ENCODE assay signal across 29 mouse cellular contexts in the genomic region with DNA sequence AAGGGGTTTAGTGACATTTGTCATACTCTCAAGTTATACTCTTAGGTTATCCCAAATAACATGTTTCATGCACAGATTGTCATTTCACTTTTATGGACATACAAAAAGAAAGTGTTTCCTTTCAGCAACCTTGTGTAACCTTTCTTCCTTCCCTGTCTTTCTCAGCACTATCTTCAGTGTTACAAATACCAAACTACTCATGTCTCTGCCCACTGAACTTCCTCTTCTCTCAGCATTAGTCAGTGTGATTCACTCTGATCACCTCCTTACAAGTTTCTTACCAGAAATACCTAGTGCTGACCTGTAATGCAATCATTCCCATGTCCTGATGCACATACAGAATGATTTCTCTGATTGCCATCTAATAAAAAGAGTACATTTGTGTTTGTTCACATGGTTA. TPM values are rescaled to one million over a fixed set of nuclear protein-coding genes. Genes with fewer than 3 reads are reported as not detected.
"Had no signal": no experiment of that assay in that cellular context is flagged by ENCODE, and none has a peak within 500 bp of the region (broad histone marks: within the 10 kb centered on the region; RNA-seq: fewer than 3 reads in every experiment).

No protein-coding gene starts in this region.

- H3K36me3 ChIP-seq: limb, embryonic 12.5 days; limb, embryonic 15.5 days; lung, embryonic 15.5 days; stomach, embryonic 15.5 days had no signal

- ATAC-seq: intestine, embryonic 16.5 days had no signal

- H3K9ac ChIP-seq: limb, embryonic 12.5 days; limb, embryonic 15.5 days; liver, embryonic 14.5 days; lung, embryonic 15.5 days; stomach, embryonic 15.5 days had no signal

- H3K4me3 ChIP-seq: limb, embryonic 12.5 days; limb, embryonic 15.5 days; lung, embryonic 15.5 days; stomach, embryonic 15.5 days had no signal

- H3K27me3 ChIP-seq: limb, embryonic 12.5 days; limb, embryonic 15.5 days; lung, embryonic 15.5 days; stomach, embryonic 15.5 days had no signal

- DNase-seq: kidney, adult 18-20 months; kidney, adult 9 months; kidney, postnatal 14 days; kidney, postnatal 4 days; left cerebral cortex, postnatal 4 days; lung, adult 18-20 months; lung, postnatal 14 days; midbrain, embryonic 14.5 days; right cerebral cortex, adult 18-20 months; right cerebral cortex, postnatal 14 days; right cerebral cortex, postnatal 4 days; thymus, postnatal 36 days had no signal

- H3K4me1 ChIP-seq: limb, embryonic 12.5 days; limb, embryonic 15.5 days; lung, embryonic 15.5 days; stomach, embryonic 15.5 days had no signal

- H3K27ac ChIP-seq: limb, embryonic 12.5 days; limb, embryonic 15.5 days; liver, embryonic 14.5 days; lung, embryonic 15.5 days; macrophage; stomach, embryonic 15.5 days had no signal

RNA-seq across cellular contexts. Expression of gene Trim30b, which starts 3.3 kb away (rescaled TPM):
- total RNA-seq: layer of hippocampus, adult 18-20 months; layer of hippocampus, postnatal 14 days; left cerebral cortex, postnatal 14 days; left cerebral cortex, postnatal 4 days; midbrain, postnatal 0 days had no signal
- polyA plus RNA-seq: limb, embryonic 12.5 days; midbrain, embryonic 11.5 days; neural tube, embryonic 11.5 days; neural tube, embryonic 14.5 days had no signal

RNA-seq across cellular contexts. Expression of gene Trim30c, which starts 34.3 kb away (rescaled TPM):
- total RNA-seq: layer of hippocampus, adult 18-20 months; layer of hippocampus, postnatal 14 days; left cerebral cortex, adult 8-10 months; left cerebral cortex, postnatal 14 days; left cerebral cortex, postnatal 4 days; megakaryocyte-erythroid progenitor cell, adult 5-6 weeks had no signal
- polyA plus RNA-seq: limb, embryonic 12.5 days; midbrain, postnatal 0 days; neural tube, embryonic 11.5 days; neural tube, embryonic 14.5 days had no signal

RNA-seq across cellular contexts. Expression of gene Trim34b, which starts 37.1 kb away (rescaled TPM):
- total RNA-seq: layer of hippocampus, postnatal 14 days; left cerebral cortex, postnatal 4 days; megakaryocyte-erythroid progenitor cell, adult 5-6 weeks; midbrain, postnatal 0 days had no signal
- polyA plus RNA-seq: intestine, embryonic 16.5 days; kidney, embryonic 16.5 days; limb, embryonic 12.5 days; limb, embryonic 15.5 days; midbrain, embryonic 11.5 days; midbrain, embryonic 14.5 days; midbrain, postnatal 0 days; neural tube, embryonic 11.5 days; neural tube, embryonic 14.5 days had no signal
